Mouse (Mus musculus) limb, embryonic 14.5 days (tissue): ENCODE measurements at regions not wholly inside any gene's neighbourhood (a gene's known extent, or its start where the extent isn't known, plus 50 kb on each side); places are given as distances from the start of the nearest gene placed in this dataset.

Source experiments
- ATAC-seq: fragments of 200-750 bp; cut with Nextera tagmentation; 2 replicates; pipeline ENCODE4 v1.8.0; 2017; ENCODE audit warnings: low read depth, moderate number of reproducible peaks, moderate TSS enrichment; ENCODE audit not compliant: low FRiP score
- DNase-seq: peaks from one replicate; pipeline ENCODE4 v3.0.0-alpha.2; 2015; ENCODE audit warnings: low spot score
- H3K27ac ChIP-seq: fragments of 300-500 bp; sonication (generic); replicated peaks from 2 replicates; pipeline ENCODE4 v1.5.1; 2014; ENCODE audit warnings: low read depth, mild to moderate bottlenecking, low read length, moderate library complexity, mixed read lengths
- H3K27me3 ChIP-seq: fragments of 300-500 bp; sonication (generic); 2 replicates; pipeline ENCODE4 v1.6.1; 2014; ENCODE audit warnings: low read length, mixed read lengths; ENCODE audit not compliant: control insufficient read depth, insufficient read depth
- H3K36me3 ChIP-seq: fragments of 300-500 bp; sonication (generic); 2 replicates; pipeline ENCODE4 v1.6.1; 2014; ENCODE audit warnings: mild to moderate bottlenecking, low read length, moderate library complexity, mixed read lengths; ENCODE audit not compliant: control insufficient read depth, insufficient read depth
- H3K4me1 ChIP-seq: fragments of 300-500 bp; sonication (generic); 2 replicates; pipeline ENCODE4 v1.6.1; 2014; ENCODE audit warnings: antibody characterized with exemption, low read length, mixed read lengths; ENCODE audit not compliant: control insufficient read depth, insufficient read depth
- H3K4me2 ChIP-seq: fragments of 300-500 bp; sonication (generic); replicated peaks from 2 replicates; pipeline ENCODE4 v1.6.1; 2014; ENCODE audit warnings: low read depth, mild to moderate bottlenecking, low read length, moderate library complexity; ENCODE audit not compliant: severe bottlenecking
- H3K4me3 ChIP-seq: fragments of 300-500 bp; sonication (generic); replicated peaks from 2 replicates; pipeline ENCODE4 v1.5.1; 2014; ENCODE audit warnings: low read length
- H3K9ac ChIP-seq: fragments of 300-500 bp; sonication (generic); 2 replicates; pipeline ENCODE4 v1.6.1; 2014; ENCODE audit warnings: mild to moderate bottlenecking, low read depth, low read length, moderate library complexity; ENCODE audit not compliant: severe bottlenecking
- H3K9me3 ChIP-seq: fragments of 300-500 bp; sonication (generic); 2 replicates; pipeline ENCODE4 v1.6.1; 2016; ENCODE audit warnings: low read length; ENCODE audit not compliant: control insufficient read depth
- POLR2A ChIP-seq: fragments of 200-500 bp; IDR thresholded peaks from 2 replicates; pipeline ENCODE4 v1.8.0; 2012; ENCODE audit warnings: inconsistent platforms, mild to moderate bottlenecking, moderate library complexity, borderline replicate concordance; ENCODE audit not compliant: insufficient read depth, insufficient read length; ENCODE audit errors: extremely low read depth
- WGBS: fragments of 180-500 bp; shearing (Covaris S2); extraction: QIAGEN DNeasy Blood & Tissue Kit; methylation state at CpG from one replicate; pipeline ENCODE4 v1.1.7; 2014; 5-methylcytosine and 5-hydroxymethylcytosine counted together

GRCm38 (mm10) chr12:71546523-71547265 is 237.0 kb downstream of the Dact1 start:
- Histone ChIP-seq H3K4me1 (peaks cover 32% of the 10 kb centered on the region), H3K27ac (no peak overlapping the region), H3K4me2 (no peak overlapping the region), H3K27me3 (no peaks in the 10 kb centered on the region), H3K4me3 (no peak overlapping the region), H3K9ac (no peak overlapping the region), H3K9me3 (no peaks in the 10 kb centered on the region), H3K36me3 (no peaks in the 10 kb centered on the region)
- ATAC-seq (no peak), DNase-seq (no peak)
- TF ChIP-seq POLR2A = no peak
- WGBS = 88% methylated on average over 9 of the region's 9 CpGs

- TF ChIP-seq POLR2A = no peak
- Histone ChIP-seq H3K4me3 (no peak overlapping the region), H3K9me3 (no peaks in the 10 kb centered on the region), H3K4me1 (peaks cover 23% of the 10 kb centered on the region), H3K27me3 (no peaks in the 10 kb centered on the region), H3K36me3 (no peaks in the 10 kb centered on the region), H3K27ac (no peak overlapping the region), H3K4me2 (no peak overlapping the region), H3K9ac (no peak overlapping the region)
- 34% methylated on average over 6 of the region's 6 CpGs for WGBS
- DNase-seq (peak; percentile 30), ATAC-seq (no peak)
These were observed 239.7 kb downstream of the Dact1 start for GRCm38 (mm10) chr12:71549336-71549735.

- H3K9me3 ChIP-seq = no peaks in the 10 kb centered on the region
- H3K36me3 ChIP-seq = no peaks in the 10 kb centered on the region
- H3K4me3 ChIP-seq = no peak overlapping the region
- H3K4me1 ChIP-seq = peaks cover 9% of the 10 kb centered on the region
- no peak overlapping the region for H3K4me2 ChIP-seq
- no peak overlapping the region for H3K9ac ChIP-seq
- no peak for TF ChIP-seq POLR2A
- no peaks in the 10 kb centered on the region for H3K27me3 ChIP-seq
- no peak for ATAC-seq
- WGBS = 70% methylated on average over 2 of the region's 2 CpGs
- DNase-seq = no peak
- no peak overlapping the region for H3K27ac ChIP-seq
These were observed 244.5 kb downstream of the Dact1 start for GRCm38 (mm10) chr12:71554212-71554611.

DNA sequence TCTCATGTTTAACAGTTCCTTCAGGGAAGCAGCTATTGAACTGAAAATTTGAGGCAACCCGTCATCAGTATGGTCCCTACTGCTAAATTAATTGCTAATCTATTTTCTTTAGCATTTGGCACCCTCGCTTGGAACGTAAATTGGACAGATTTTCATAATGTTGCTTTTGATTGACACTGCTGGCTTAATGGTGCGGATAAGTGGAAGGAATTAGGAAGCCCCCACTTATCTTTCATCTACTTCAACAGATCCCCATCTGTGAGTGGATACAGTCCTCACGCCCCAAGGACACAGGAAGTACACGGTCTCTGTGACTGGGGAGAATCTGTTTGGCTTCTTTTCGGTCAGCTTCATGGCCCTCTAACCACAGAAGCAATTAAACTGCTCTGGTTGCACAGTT is 251.6 kb downstream of the Dact1 start:
- H3K27me3 ChIP-seq = no peaks in the 10 kb centered on the region
- no peak overlapping the region for H3K4me3 ChIP-seq
- TF ChIP-seq POLR2A = no peak
- no peaks in the 10 kb centered on the region; the same call in 1 of the 2 replicates for H3K4me1 ChIP-seq
- H3K9me3 ChIP-seq = no peaks in the 10 kb centered on the region
- ATAC-seq (no peak), DNase-seq (no peak)
- no peak overlapping the region for H3K4me2 ChIP-seq
- no peaks in the 10 kb centered on the region for H3K36me3 ChIP-seq
- no peak overlapping the region for H3K9ac ChIP-seq
- 57% methylated on average over 7 of the region's 7 CpGs for WGBS
- no peak overlapping the region for H3K27ac ChIP-seq

DNA sequence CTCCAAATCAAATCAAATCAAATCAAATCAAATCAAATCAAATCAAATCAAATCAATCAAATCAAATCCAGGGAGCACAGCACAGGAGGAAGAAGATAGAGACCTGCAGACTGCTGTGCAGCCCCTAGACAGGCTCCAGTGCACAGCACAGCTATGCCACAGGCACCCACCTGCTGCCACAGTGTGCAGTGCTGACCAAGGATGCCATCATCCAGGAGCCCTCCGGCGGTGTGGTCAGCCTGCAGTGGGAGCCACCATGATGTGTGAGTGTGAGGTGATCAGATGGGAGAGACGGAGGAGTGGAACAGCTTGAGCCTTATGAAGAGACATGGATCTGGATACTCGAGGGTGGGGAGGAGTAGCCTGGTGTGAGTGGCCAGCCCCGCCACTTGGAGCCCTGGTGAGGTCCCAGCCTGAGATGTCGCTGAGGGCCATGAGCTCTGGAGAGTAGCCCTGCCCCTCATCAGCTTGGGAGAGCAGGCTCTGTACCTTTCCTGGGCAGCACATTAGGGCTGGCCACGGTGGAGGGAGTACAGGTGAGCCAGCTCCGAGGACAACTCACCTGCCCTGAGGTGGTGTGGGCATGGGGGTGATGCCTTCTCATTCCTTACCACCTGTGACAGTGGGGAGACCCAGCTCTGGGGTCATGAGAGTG is 252.4 kb downstream of the Dact1 start:
- Histone ChIP-seq H3K27me3 (no peaks in the 10 kb centered on the region), H3K9me3 (no peaks in the 10 kb centered on the region), H3K4me3 (no peak overlapping the region), H3K4me1 (no peaks in the 10 kb centered on the region; the same call in 1 of the 2 replicates), H3K36me3 (no peaks in the 10 kb centered on the region), H3K4me2 (no peak overlapping the region), H3K9ac (no peak overlapping the region), H3K27ac (no peak overlapping the region)
- no peak for TF ChIP-seq POLR2A
- 87% methylated on average over 8 of the region's 8 CpGs for WGBS
- DNase-seq (no peak), ATAC-seq (no peak)
